Mouse (Mus musculus) MEL (cell line): Measurements from ENCODE around the gene Mrpl49. TPM values are rescaled to one million over a fixed set of nuclear protein-coding genes. Genes with fewer than 3 reads are reported as not detected.

ENCODE experiments used
- DNase-seq: peaks from one replicate; pipeline ENCODE4 v3.0.0; 2011; ENCODE audit warnings: low read depth, low spot score
- H3K27ac ChIP-seq: 2 replicates; pipeline ENCODE4 v1.5.1; 2012; ENCODE audit warnings: low read depth, mild to moderate bottlenecking, control low read depth, low read length, moderate library complexity; ENCODE audit not compliant: control insufficient read depth
- H3K27me3 ChIP-seq, 2 experiments: fragments of 150-350 bp in 1 of 2; sonication (generic) in 1 of 2; 2 replicates each; pipeline ENCODE4 v1.6.1; 2012; ENCODE audit warnings: low read length in 2 of 2, mild to moderate bottlenecking in 2 of 2, improper control_type of control experiment in 1 of 2, moderate library complexity in 1 of 2; ENCODE audit not compliant: insufficient read depth in 2 of 2, control insufficient read depth in 1 of 2
- H3K36me3 ChIP-seq, 2 experiments: 2 replicates each; pipeline ENCODE4 v1.6.1; 2012 to 2014; ENCODE audit warnings: low read length in 2 of 2, improper control_type of control experiment in 1 of 2, inconsistent platforms in 1 of 2, mild to moderate bottlenecking in 1 of 2; ENCODE audit not compliant: insufficient read depth in 2 of 2, control insufficient read depth in 1 of 2
- H3K4me1 ChIP-seq, 2 experiments: fragments of 150-350 bp in 1 of 2; sonication (generic) in 1 of 2; 2 replicates each; pipeline ENCODE4 v1.6.1; 2012; ENCODE audit warnings: low read length in 2 of 2, improper control_type of control experiment in 1 of 2, mild to moderate bottlenecking in 1 of 2; ENCODE audit not compliant: insufficient read depth in 2 of 2, control insufficient read depth in 1 of 2
- H3K4me3 ChIP-seq, 2 experiments: fragments of 150-350 bp in 1 of 2; sonication (generic) in 1 of 2; 2 replicates each; pipeline ENCODE4 v1.5.1; 2012; ENCODE audit warnings: low read depth in 2 of 2, low read length in 2 of 2, mild to moderate bottlenecking in 2 of 2, moderate library complexity in 2 of 2, control low read depth in 1 of 2, improper control_type of control experiment in 1 of 2; ENCODE audit not compliant: control insufficient read depth in 1 of 2, insufficient read depth in 1 of 2
- H3K79me2 ChIP-seq: 2 replicates; pipeline ENCODE4 v1.6.1; 2012; ENCODE audit warnings: mild to moderate bottlenecking, low read length, moderate library complexity; ENCODE audit not compliant: control insufficient read depth, poor library complexity, insufficient read depth
- H3K9ac ChIP-seq: 2 replicates; pipeline ENCODE4 v1.6.1; 2012; ENCODE audit warnings: low read depth, mild to moderate bottlenecking, control low read depth, low read length, moderate library complexity; ENCODE audit not compliant: control insufficient read depth, poor library complexity, severe bottlenecking
- H3K9me3 ChIP-seq: fragments of 150-350 bp; sonication (generic); replicated peaks from 2 replicates; pipeline ENCODE4 v1.6.1; 2012; ENCODE audit warnings: mild to moderate bottlenecking, low read length, improper control_type of control experiment, moderate library complexity; ENCODE audit not compliant: insufficient read depth
- BHLHE40 ChIP-seq: IDR thresholded peaks from 2 replicates; pipeline ENCODE4 v1.6.1; 2012; ENCODE audit warnings: low read depth, mild to moderate bottlenecking, inconsistent platforms, low read length, improper control_type of control experiment, borderline replicate concordance
- CHD2 ChIP-seq: IDR thresholded peaks from 2 replicates; pipeline ENCODE4 v1.6.1; 2011; ENCODE audit warnings: low read length, improper control_type of control experiment
- ELF1 ChIP-seq: IDR thresholded peaks from 2 replicates; pipeline ENCODE4 v1.6.1; 2014; ENCODE audit warnings: low read depth, mild to moderate bottlenecking, inconsistent platforms, low read length, improper control_type of control experiment, moderate library complexity
- EP300 ChIP-seq, 2 experiments: IDR thresholded peaks; 2 replicates each; pipeline ENCODE4 v1.6.1; 2011; ENCODE audit warnings: improper control_type of control experiment in 2 of 2, low read length in 2 of 2, low read depth in 1 of 2, mild to moderate bottlenecking in 1 of 2
- ETS1 ChIP-seq: IDR thresholded peaks from 2 replicates; pipeline ENCODE4 v1.6.1; 2012; ENCODE audit warnings: low read depth, mild to moderate bottlenecking, inconsistent platforms, low read length, improper control_type of control experiment, moderate library complexity
- GABPA ChIP-seq: IDR thresholded peaks from 2 replicates; pipeline ENCODE4 v1.6.1; 2012; ENCODE audit warnings: low read depth, mild to moderate bottlenecking, inconsistent platforms, low read length, improper control_type of control experiment, moderate library complexity
- KAT2A ChIP-seq: conservative IDR thresholded peaks from 2 replicates; pipeline ENCODE4 v1.6.1; 2012; ENCODE audit warnings: low read depth, low read length, improper control_type of control experiment, inconsistent platforms
- MAFK ChIP-seq: IDR thresholded peaks from 2 replicates; pipeline ENCODE4 v1.6.1; 2011; ENCODE audit warnings: low read depth, mild to moderate bottlenecking, low read length, improper control_type of control experiment, borderline replicate concordance
- MAX ChIP-seq: IDR thresholded peaks from 2 replicates; pipeline ENCODE4 v1.6.1; 2011; ENCODE audit warnings: low read length, improper control_type of control experiment
- MYB ChIP-seq: IDR thresholded peaks from 2 replicates; pipeline ENCODE4 v1.6.1; 2011; ENCODE audit warnings: mild to moderate bottlenecking, low read depth, low read length, improper control_type of control experiment
- NRF1 ChIP-seq: IDR thresholded peaks from 2 replicates; pipeline ENCODE4 v1.6.1; 2014; ENCODE audit warnings: low read depth, mild to moderate bottlenecking, inconsistent platforms, low read length, improper control_type of control experiment, moderate library complexity; ENCODE audit not compliant: poor library complexity, insufficient read depth, severe bottlenecking
- POLR2A ChIP-seq, 2 experiments: IDR thresholded peaks; 2 replicates each; pipeline ENCODE4 v1.6.1; 2011 to 2012; ENCODE audit warnings: low read length in 2 of 2, mild to moderate bottlenecking in 2 of 2, control low read depth in 1 of 2, improper control_type of control experiment in 1 of 2, low read depth in 1 of 2, moderate library complexity in 1 of 2; ENCODE audit not compliant: control insufficient read depth in 1 of 2, insufficient read depth in 1 of 2, poor library complexity in 1 of 2
- TAL1 ChIP-seq: IDR thresholded peaks from 2 replicates; pipeline ENCODE4 v1.6.1; 2012; ENCODE audit warnings: mild to moderate bottlenecking, inconsistent platforms, low read length, moderate library complexity, mixed read lengths
- USF1 ChIP-seq: IDR thresholded peaks from 2 replicates; pipeline ENCODE4 v1.6.1; 2014; ENCODE audit warnings: low read depth, mild to moderate bottlenecking, inconsistent platforms, low read length, improper control_type of control experiment, moderate library complexity
- ZC3H11A ChIP-seq: IDR thresholded peaks from 2 replicates; pipeline ENCODE4 v1.6.1; 2012; ENCODE audit warnings: low read depth, mild to moderate bottlenecking, inconsistent platforms, low read length, improper control_type of control experiment
- polyA plus RNA-seq, 2 experiments: library from polyadenylated mRNA; stranded (reverse) in 1 of 2; unstranded in 1 of 2; fragments of >175 nt in 1 of 2; fragments of >200 nt in 1 of 2; gene quantifications; 2 replicates each; pipeline versions ENCODE4 v1.2.1 to v1.2.4; 2012; ENCODE audit warnings: low replicate concordance in 2 of 2, low read depth in 1 of 2; ENCODE audit not compliant: insufficient read length in 2 of 2, insufficient read depth in 1 of 2, missing spikeins in 1 of 2
- total RNA-seq: library from RNA; depleted of rRNA; stranded (reverse); fragments of 300-350 nt; gene quantifications from 2 replicates; pipeline ENCODE4 v1.2.3, GENCODE M21; 2012

Gene Mrpl49
- total and polyA plus RNA-seq, 3 experiments = 81.6 to 98.7 TPM; not detected in 1

GRCm38 (mm10) chr19:6076564-6077393, 19.2 kb upstream of the Mrpl49 start, which contains the start of gene Vps51 (continued):
- no peak for TF ChIP-seq GABPA
- TF ChIP-seq ELF1 = peak; percentile 89
- no peak for TF ChIP-seq BHLHE40
- TF ChIP-seq POLR2A (IDR thresholded peaks at IDR 0.05; ENCODE audit: control insufficient read depth in 1 of 2, insufficient read depth in 1 of 2, low read depth in 1 of 2, low read length in 2 of 2, poor library complexity in 1 of 2) = peak; percentile 62 to 76; a peak in 3 of 4 replicates
- peak; percentile 68 for TF ChIP-seq ETS1

- no peaks in the 10 kb centered on the region for H3K9me3 ChIP-seq
- peaks cover 0 to 7% of the 10 kb centered on the region in 2 experiments; a peak in 2 of 4 replicates for H3K4me1 ChIP-seq
- H3K9ac ChIP-seq = no peak overlapping the region
- H3K27me3 ChIP-seq = no peaks in the 10 kb centered on the region
- no peak overlapping the region for H3K4me3 ChIP-seq
- H3K79me2 ChIP-seq = peaks cover 12% of the 10 kb centered on the region
- H3K36me3 ChIP-seq = peaks cover 0 to 4% of the 10 kb centered on the region in 2 experiments; a peak in 1 of 4 replicates
- no peak for DNase-seq
- TF ChIP-seq USF1 (no peak), ETS1 (no peak), CHD2 (no peak), KAT2A (no peak), NRF1 (no peak), EP300 (IDR thresholded peaks at IDR 0.05; ENCODE audit: low read depth in 1 of 2, low read length in 2 of 2) (no peak), ZC3H11A (no peak)
- no peak overlapping the region for H3K27ac ChIP-seq
These were observed 16.3 kb upstream of the Mrpl49 start for GRCm38 (mm10) chr19:6073889-6074288.

DNA sequence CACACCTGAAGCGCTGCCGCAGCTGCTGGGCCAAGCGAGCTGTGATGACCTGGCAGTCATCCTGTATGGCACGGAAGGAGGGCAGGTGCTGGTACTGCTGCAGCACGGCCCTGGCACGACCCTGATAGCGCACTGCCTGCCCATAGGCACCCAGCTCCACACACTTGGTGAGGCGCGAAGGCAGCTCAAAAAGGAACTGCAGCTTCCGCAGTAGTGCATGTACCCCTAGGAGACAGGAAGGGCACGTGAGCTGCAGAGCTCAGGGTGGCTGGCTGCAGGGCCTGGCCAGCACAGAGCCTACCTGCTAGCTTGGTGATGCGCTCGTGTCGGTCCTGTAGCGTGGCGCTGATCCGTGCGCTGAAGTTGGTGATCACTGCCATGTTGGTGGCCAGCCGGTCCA, 13.7 kb upstream of the Mrpl49 start:
- Histone ChIP-seq H3K9me3 (no peaks in the 10 kb centered on the region), H3K27ac (no peak overlapping the region), H3K36me3 (peaks cover 0 to 2% of the 10 kb centered on the region in 2 experiments; a peak in 1 of 4 replicates), H3K4me1 (peaks cover 0 to 13% of the 10 kb centered on the region in 2 experiments; a peak in 3 of 4 replicates), H3K9ac (no peak overlapping the region), H3K27me3 (no peaks in the 10 kb centered on the region), H3K79me2 (peaks cover 7% of the 10 kb centered on the region), H3K4me3 (no peak overlapping the region)
- TF ChIP-seq MAX (no peak), MAFK (no peak), NRF1 (no peak), MYB (no peak), TAL1 (no peak), ELF1 (no peak)
- DNase-seq = no peak
